Mouse (Mus musculus): ENCODE results near the gene Vps33b.
"Not testable (repeated sequence)": the region's sequence is repeated elsewhere in the genome, so short reads cannot be mapped to it uniquely, and the experiment has no call there.

Vps33b gene

DNA sequence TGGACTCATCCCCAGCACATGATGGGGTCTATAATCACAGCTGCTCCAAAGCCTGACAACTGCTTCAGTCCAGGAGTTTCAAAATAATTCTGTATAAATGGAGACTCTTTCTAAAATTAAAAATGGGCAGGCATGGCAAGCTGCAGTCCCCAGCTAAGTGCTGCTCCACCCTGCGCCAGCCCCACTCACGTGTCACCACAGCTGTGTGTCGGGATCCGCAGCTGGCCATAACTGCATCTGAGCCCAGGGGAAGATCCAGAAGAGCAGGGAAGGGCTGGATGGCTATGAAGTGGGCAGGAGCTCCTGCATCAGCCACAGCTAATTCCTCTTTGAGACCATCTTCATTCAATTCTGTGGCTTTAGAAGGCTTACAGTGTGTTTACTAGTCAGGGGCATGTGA lies 49.2 kb downstream of the Vps33b start:
- DNase-seq (ENCODE audit: low spot score in 2 of 2): no peak

DNA sequence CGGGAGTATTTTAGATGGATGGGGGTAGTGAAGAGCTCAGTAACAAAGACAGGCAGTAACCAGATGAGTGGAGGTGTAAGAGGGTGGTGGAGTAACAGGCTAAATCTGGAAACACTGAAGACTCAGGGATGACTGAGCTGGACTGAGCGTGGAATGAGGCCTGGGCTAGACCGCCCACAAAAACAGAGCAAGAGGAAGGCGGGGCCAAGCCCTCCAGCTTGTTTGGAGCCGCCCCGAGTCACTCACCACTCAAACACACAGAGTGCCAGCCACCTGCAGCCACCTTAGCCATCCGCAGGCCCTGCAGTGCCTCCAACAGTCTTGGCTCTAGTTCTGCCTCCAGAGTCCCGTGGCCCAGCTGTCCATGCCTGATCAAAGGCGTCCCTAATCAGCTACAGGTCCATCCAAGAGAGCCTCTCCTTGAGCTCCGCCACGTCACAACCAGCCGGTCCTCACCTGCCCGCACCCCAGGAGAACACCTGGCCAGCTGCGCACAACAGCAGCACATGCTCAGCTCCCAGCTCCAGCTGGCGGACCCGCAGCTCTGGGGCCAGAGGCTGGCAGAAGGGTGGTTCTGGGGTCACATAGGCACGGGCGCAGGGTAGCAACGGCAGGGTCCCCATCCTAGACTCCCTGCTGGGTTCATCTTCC lies 50.5 kb downstream of the Vps33b start:
- DNase-seq (ENCODE audit: low spot score in 2 of 2): no peak

DNA sequence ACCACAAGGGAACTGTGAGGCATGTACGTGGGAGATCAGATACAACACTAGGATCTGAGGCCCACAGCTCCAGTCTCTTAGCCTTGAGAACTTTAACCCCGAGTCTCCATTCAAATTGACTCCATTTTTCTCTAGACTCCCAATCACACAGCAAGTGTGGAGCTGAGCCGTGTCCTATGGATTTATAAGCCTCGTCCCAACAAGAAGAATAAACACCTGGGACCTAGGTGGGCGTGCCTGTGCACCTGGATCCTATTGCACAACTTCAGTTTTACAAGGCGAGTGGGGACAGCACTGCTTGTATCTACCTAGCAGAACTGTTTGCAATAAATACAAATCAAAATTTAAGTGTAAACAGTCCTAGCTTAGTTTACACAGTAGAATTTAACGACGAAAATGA lies 53.9 kb downstream of the Vps33b start:
- DNase-seq (ENCODE audit: low spot score in 2 of 2): no peak

DNA sequence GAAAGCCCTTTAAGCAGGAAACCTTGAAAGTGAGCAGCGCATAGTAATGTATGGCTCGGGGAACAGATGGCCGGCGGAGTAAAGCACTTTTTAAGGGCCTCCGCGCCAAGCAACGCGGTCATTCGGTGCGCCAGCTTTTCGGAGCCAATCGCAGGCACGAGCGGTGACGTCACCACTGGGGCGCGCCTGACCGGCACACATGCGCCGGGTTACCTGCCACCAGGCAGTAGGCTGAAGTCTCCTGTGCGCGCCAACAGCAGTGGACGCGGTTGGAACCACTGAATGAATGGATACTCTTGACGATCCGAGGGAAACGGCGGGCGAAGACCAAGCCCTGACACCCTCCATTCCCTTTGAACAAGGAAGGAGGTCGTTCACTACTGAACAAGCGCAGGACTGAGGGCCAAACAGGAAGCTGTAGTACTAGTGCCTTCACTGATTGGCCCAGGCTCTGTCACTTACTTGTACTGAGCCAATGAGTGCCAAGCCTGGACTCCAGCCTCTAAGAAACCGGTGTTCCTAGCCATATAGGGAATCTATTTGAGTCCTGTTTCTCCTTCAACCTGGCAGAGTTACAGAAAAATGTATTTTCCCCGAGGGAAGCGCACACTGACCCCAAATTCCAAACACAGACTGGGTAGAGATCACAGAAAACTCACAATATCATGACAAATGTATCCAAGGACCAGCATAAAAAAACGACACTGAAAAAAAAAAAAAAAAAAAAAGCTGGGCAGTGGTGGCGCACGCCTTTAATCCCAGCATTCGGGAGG lies 54.8 kb downstream of the Vps33b start, which contains the start of gene Rccd1:
TSS of gene Rccd1 (minus strand) at position 412 of the 773 bp plus-strand sequence.
- DNase-seq (ENCODE audit: low spot score in 2 of 2): peak; percentile 97 to 98

DNA sequence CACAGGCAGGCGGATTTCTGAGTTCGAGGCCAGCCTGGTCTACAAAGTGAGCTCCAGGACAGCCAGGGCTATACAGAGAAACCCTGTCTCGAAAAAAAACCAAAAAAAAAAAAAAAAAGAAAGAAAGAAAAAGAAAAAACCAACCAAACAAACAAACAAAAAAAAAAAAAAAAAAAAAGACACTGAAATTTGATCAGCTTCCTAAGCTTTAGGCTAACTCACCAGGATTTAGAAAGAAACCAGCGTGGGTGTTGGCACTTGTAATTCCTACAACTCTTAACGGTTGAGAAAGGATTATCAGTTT lies 55.3 kb downstream of the Vps33b start:
- not testable (repeated sequence) for DNase-seq (ENCODE audit: low spot score in 2 of 2)

DNA sequence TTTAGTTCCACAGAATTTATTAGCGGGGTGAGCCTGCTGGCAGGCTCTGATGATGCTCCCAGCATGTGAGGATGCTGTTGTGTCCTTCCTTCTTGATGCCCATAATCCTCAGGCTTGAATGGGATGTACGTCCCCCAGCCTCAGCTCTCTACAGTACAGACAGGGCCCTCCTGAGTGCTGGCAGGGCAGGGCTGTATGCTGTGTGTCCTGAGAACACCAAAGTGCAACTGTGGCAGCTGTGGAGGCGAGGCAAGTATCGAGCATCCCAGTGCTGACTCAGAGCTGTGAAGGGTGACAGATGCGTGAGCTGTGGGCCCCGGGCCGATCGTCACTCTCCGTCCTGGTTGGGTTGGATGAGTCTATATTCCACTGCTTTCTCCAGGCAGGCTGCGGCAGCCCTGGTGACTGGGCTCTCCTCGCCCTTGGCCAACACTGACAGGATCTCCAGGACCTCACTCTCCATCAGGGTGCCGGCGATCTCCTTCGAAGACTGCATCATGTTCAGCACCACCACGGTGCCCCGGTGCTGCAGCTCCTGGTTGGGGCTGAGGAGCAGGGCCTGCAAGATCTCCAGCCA lies 55.9 kb downstream of the Vps33b start:
- DNase-seq (ENCODE audit: low spot score in 2 of 2): no peak

DNA sequence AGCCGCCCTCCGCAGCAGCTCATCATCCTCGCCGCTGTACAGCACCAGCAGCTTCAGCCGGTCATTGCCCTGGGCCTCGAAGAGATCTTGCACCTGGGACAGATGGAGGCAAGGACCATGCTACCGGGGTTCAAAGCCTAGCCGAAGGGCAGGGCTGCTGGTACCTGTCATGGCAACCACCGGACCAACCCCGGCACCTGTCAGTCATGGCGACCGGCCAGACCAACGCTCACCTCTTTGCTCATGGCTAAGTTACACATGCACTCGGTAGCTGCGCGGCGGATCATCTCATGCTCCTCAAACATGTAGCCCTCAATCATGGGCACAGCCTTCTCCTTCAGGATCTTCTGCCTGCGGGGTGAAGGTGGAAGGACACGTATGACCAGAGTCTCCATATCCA lies 56.6 kb downstream of the Vps33b start:
- no peak for DNase-seq (ENCODE audit: low spot score in 2 of 2)

DNA sequence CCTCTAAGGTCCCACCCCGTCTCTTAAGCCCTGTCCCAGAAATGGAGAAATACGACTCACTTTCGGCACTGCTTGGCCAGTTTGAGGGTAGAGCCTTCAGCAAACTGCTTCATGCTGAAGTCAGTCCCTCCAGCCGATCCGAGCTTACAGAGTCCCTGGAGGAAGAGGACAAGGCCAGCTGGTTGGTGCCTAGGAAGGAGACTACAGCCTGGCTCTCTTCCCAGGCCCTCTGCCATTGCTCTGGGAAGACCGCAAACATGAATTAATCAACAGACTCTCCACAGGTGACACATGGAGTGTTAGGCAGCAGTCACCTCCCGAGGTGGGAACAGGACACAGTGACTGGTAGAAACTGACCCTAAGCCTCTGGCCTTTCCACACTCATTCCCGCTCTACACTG lies 60.8 kb downstream of the Vps33b start:
- no peak for DNase-seq (ENCODE audit: low spot score in 2 of 2)

DNA sequence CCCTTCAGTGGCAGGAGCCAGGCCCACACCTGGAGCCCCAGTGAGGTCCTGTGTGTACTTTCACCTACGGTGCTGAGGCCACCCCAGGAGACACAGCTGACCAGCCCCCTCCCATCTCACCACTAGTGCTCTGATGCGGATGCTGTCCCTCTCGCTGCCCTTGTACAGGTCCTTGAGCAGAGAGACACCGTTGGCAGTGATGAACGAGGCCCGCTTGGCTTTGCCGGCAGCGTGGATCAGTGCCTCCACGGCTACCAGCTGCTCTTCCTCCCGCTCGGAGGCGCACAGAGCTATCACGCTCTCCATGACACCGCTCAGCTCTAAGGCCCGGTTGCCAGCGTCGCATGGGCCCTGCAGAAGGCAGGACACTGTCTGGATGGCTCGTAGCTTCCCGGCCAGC lies 62.0 kb downstream of the Vps33b start:
- DNase-seq (ENCODE audit: low spot score in 2 of 2): no peak

DNA sequence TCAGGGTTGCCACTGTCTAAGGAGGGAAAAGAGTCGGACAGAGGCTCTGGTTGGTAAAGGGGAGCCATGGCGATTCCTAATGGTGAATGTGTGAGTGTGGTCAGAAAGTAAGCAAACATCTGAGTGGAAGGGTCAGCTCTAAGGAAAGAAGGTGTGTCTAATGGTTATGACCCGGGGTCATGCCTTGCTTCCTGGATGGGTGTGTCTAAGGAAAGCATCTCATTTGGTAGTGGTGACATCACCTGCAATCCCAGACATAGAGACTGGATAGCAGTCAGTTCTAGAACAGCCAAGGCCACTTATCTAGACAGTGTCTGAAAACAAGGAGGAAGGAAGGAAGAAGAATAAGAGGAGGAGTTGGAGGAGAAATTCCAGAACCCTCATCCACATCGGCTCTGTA lies 65.4 kb downstream of the Vps33b start:
- DNase-seq (ENCODE audit: low spot score in 2 of 2): no peak

DNA sequence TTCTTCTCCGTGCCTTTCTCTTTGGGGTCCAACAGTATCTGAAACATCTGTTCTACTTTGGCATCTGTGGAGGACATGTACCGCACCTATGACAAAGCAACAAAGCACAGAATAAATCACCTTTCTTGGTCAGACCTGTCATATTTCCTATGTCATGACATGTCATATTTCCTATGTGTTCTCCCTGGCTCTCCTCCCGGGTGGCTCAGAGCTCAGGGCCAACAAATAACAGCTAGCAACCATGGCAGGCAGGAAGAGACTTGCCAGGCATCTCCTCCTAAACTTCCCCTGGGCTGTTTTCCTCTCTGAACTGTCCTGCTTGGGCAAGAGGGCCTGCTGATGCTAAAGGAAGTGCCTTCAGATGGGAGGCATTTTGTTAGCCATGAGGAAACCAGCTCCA lies 67.5 kb downstream of the Vps33b start:
- no peak for DNase-seq (ENCODE audit: low spot score in 2 of 2)

DNA sequence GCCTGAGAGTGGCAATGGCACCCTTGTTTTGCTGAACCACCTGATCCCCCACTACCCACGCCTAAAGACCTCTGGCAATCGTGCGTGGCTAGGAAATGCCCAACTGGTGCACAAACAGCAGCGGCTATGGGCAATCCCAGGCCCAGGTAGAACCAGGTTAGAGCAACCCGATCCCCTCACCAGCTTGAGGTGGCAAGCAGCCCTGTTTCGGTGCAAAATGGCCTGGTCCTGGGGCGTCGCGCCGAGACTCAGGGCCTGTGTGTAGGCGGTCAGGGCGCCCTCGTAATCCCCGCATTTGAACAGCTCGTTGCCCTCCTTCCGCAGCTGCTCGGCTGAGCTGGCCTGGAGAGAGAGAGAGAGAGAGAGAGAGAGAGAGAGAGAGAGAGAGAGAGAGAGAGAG lies 69.9 kb downstream of the Vps33b start:
- peak in 1 of 2 experiments; percentile 63 for DNase-seq (ENCODE audit: low spot score in 2 of 2)

DNA sequence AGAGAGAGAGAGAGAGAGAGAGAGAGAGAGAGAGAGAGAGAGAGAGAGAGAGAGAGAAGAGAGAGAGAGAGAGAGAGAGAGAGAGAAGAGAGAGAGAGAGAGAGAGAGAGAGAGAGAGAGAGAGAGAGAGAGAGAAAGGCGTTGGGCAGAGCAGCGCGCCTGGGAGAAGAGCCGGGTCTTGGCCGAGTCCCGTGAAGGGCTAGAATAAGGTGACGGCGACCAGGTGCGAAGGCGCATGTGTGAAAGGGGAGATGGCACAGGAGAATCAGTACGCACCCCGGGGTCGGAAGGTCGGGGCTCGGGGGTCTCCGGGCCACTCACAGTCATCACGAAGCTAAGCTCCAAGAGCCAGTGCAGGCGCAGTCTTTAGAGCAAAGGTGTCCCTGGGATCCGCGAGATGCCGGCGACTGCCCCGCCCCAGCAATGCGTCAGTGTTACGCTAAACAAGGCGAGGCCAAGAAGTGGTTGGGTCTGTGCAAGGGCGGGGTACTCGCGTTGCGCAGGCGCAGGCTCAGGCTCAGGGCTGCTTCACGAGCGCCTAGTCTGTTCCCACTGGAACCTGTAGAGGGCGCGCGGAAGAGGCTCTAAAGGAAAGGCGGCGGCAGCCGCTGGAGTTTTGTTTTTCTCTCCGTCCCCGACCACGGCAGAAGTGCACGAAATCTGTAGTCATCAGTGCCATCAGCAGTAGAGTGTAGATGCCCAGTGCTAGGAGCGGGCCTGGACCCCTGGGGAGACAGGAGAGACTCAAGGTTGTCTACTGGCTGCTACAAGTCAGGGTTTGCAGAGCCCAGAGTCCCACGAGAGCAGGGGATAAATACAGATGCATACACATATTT lies 70.6 kb downstream of the Vps33b start:
- DNase-seq (ENCODE audit: low spot score in 2 of 2): peak; percentile 98 to 99

DNA sequence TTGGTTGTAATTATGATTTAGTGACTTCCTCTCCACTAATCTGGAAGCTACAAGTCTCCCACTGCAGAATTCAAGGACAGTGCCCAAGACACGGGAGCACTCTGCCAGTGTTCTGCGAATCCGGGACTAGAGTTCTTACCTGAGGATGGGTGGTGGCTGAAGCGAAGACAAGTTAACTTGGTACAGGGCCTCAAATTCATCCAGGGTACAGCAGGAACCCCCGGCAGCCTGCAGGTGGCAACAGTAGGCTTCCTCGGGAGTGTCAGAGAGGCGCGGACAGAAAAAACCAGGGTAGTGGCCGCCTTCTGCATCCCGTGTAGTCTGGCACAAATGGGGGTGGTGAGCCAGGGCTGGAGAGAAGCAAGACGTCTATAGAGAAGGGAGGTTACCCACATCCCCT lies 71.3 kb downstream of the Vps33b start, which contains the start of gene Unc45a:
TSS of gene Unc45a (minus strand) at position 213 of the 400 bp plus-strand sequence.
- peak; percentile 79 to 80 for DNase-seq (ENCODE audit: low spot score in 2 of 2)

Data from right cerebral cortex, postnatal 10 days (tissue).